Mouse (Mus musculus): Measurements from ENCODE around the gene Gm28230.

Gm28230 gene

GRCm38 (mm10) chr2:74726551-74726950, at the start of gene Gm28230:
TSS of gene Gm28230 (plus strand) at chr2:74726728.
- DNase-seq (ENCODE audit: low spot score in 2 of 2), result no peak

GRCm38 (mm10) chr2:74677106-74677505, 49.4 kb upstream of the Gm28230 start:
- no peak for DNase-seq (ENCODE audit: low spot score in 2 of 2)

GRCm38 (mm10) chr2:74678891-74679595, 47.5 kb upstream of the Gm28230 start, which contains the start of gene Hoxd11:
TSS of gene Hoxd11 (plus strand) at chr2:74679557.
- no peak for DNase-seq (ENCODE audit: low spot score in 2 of 2)

GRCm38 (mm10) chr2:74679596-74679971, 46.9 kb upstream of the Gm28230 start:
- DNase-seq (ENCODE audit: low spot score in 2 of 2), result no peak

GRCm38 (mm10) chr2:74679980-74680379, 46.5 kb upstream of the Gm28230 start:
- no peak for DNase-seq (ENCODE audit: low spot score in 2 of 2)

GRCm38 (mm10) chr2:74680561-74681398, 45.7 kb upstream of the Gm28230 start:
- DNase-seq (ENCODE audit: low spot score in 2 of 2), result no peak

- peak in 1 of 2 experiments; percentile 24 for DNase-seq (ENCODE audit: low spot score in 2 of 2)
Measured at GRCm38 (mm10) chr2:74681594-74682531, 44.7 kb upstream of the Gm28230 start.

- no peak for DNase-seq (ENCODE audit: low spot score in 2 of 2)
Measured at GRCm38 (mm10) chr2:74682796-74683195, 43.7 kb upstream of the Gm28230 start.

GRCm38 (mm10) chr2:74683471-74683951, 43.0 kb upstream of the Gm28230 start:
- DNase-seq (ENCODE audit: low spot score in 2 of 2), result no peak

GRCm38 (mm10) chr2:74684106-74684505, 42.4 kb upstream of the Gm28230 start:
- no peak for DNase-seq (ENCODE audit: low spot score in 2 of 2)

- DNase-seq (ENCODE audit: low spot score in 2 of 2), result no peak
Measured at GRCm38 (mm10) chr2:74685059-74685603, 41.4 kb upstream of the Gm28230 start.

- no peak for DNase-seq (ENCODE audit: low spot score in 2 of 2)
Measured at GRCm38 (mm10) chr2:74686301-74686987, 40.1 kb upstream of the Gm28230 start.

GRCm38 (mm10) chr2:74686988-74687697, 39.4 kb upstream of the Gm28230 start:
- DNase-seq (ENCODE audit: low spot score in 2 of 2), result no peak

- no peak for DNase-seq (ENCODE audit: low spot score in 2 of 2)
Measured at GRCm38 (mm10) chr2:74687698-74688555, 38.6 kb upstream of the Gm28230 start.

- DNase-seq (ENCODE audit: low spot score in 2 of 2), result no peak
Measured at GRCm38 (mm10) chr2:74688795-74689573, 37.5 kb upstream of the Gm28230 start.

- DNase-seq (ENCODE audit: low spot score in 2 of 2), result no peak
Measured at GRCm38 (mm10) chr2:74689574-74690337, 36.8 kb upstream of the Gm28230 start.

- DNase-seq (ENCODE audit: low spot score in 2 of 2), result no peak
Measured at GRCm38 (mm10) chr2:74690338-74690716, 36.2 kb upstream of the Gm28230 start.
